Mouse (Mus musculus) large intestine, adult 2 months (tissue): ENCODE measurements at regions not wholly inside any gene's neighbourhood (a gene's known extent, or its start where the extent isn't known, plus 50 kb on each side); places are given as distances from the start of the nearest gene placed in this dataset.
"Not testable (repeated sequence)": the region's sequence is repeated elsewhere in the genome, so short reads cannot be mapped to it uniquely, and the experiment has no call there.

ENCODE experiments used
- DNase-seq: peaks from one replicate; pipeline ENCODE4 v3.0.0-alpha.2; 2012; ENCODE audit warnings: low read depth, low spot score
- WGBS: fragments of 180-500 bp; shearing (Covaris S2); methylation state at CpG from one replicate; pipeline ENCODE4 v1.1.7; 2018; 5-methylcytosine and 5-hydroxymethylcytosine counted together

- DNase-seq = no peak
- WGBS = 57% methylated on average over 3 of the region's 3 CpGs
Observed at GRCm38 (mm10) chr14:86329176-86329575, 811.9 kb downstream of the Diaph3 start.

- DNase-seq = no peak
- 77% methylated on average over 9 of the region's 9 CpGs for WGBS
Observed at GRCm38 (mm10) chr14:86327646-86328045, 813.4 kb downstream of the Diaph3 start.

- WGBS = 26% methylated on average over 7 of the region's 7 CpGs
- DNase-seq = no peak
Observed at GRCm38 (mm10) chr14:86322365-86322764, 818.7 kb downstream of the Diaph3 start.

- DNase-seq = no peak
- 51% methylated on average over 6 of the region's 6 CpGs for WGBS
Observed at GRCm38 (mm10) chr14:86315974-86316373, 825.1 kb downstream of the Diaph3 start.

- DNase-seq = no peak
- WGBS = 64% methylated on average over 7 of the region's 7 CpGs
Observed at GRCm38 (mm10) chr14:86308949-86309543, 832.0 kb downstream of the Diaph3 start.

GRCm38 (mm10) chr14:86307806-86308205 lies 833.2 kb downstream of the Diaph3 start:
- WGBS = 24% methylated on average over 2 of the region's 2 CpGs
- DNase-seq = no peak

DNA sequence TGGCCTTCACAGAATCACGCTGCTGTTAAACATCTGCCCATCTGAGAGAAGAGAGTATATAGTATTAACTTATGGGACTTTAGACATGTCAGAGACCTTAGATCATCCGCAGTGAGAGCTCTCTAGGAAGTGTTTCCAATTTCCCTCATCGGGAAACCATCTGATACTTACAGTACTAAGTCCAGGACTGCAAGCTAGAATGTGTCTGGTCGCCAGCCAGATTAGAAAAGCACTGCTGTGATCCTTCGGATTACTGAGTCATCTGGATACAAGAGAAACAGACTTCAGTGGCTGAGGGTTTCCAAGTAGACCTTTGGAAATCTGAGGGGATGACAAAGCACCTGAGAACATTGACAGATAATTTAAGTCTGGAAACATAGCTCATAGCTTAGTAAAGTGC lies 839.4 kb downstream of the Diaph3 start:
- 68% methylated on average over 5 of the region's 5 CpGs for WGBS

DNA sequence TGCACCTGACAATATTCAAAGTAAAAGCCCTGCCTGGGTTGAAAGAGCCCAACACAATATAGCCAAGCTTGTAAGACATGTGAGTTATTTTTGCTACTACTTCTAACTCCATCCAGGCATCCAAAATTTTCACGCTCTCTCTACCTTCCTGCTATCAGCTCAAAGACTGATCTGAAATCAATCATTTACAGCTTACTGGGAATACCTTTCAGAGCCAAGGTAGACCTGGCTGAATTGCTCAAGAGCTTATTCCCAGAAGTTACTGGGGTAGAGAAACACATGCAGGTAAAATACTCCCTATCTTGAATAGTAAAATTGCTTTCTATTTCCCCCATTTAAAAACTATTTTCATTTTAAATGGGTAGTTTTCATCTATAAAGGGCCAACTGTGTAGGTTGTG lies 840.2 kb downstream of the Diaph3 start:
- DNase-seq = no peak
- 52% methylated on average over 1 of the region's 1 CpGs for WGBS

More for the DNA sequence above, 839.4 kb downstream of the Diaph3 start:
- no peak for DNase-seq

- WGBS = 55% methylated on average over 2 of the region's 2 CpGs
- no peak for DNase-seq
Observed at GRCm38 (mm10) chr14:86297991-86298390, 843.0 kb downstream of the Diaph3 start.

DNA sequence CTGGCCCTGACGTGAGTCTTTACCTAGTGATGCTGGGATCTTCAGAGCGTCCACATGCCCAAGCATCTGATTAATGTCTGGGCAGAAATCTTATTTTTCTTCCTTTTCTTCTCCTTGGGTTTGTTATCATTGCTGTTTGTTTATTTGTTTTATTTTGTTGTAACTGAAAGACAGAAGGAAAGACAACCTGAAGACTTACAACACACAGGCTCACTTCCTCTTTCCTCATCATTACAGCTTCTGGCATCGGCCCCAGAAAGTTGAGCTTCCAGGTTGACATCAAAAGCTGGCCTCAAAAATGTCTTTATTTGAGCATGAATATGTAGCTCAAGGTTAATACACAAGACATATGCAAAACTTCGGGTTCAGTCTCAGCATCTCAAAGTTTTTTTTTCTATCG lies 846.4 kb downstream of the Diaph3 start:
- 85% methylated on average over 5 of the region's 5 CpGs for WGBS
- not testable (repeated sequence) for DNase-seq

DNA sequence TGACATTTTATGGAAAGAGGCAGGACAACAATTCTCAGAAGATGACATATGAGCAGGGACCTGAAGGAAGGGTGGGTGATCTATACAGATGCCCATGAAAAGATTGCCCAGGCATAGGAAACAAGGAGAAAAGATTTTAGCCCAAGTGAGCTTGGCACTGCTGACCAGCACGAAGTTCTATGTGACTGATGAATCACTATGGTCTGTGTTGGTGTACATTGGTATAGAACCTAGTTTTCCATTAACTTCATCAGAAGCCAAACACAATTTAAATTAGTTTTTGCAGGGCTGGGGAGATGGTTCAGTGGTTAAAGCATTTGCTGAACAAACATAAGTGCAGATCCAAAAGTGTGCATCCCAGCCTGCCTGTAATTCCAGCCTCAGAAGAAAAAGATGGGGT lies 847.2 kb downstream of the Diaph3 start:
- 44% methylated on average over 1 of the region's 1 CpGs for WGBS
- DNase-seq = no peak

- 50% methylated on average over 3 of the region's 3 CpGs for WGBS
- no peak for DNase-seq
Observed at GRCm38 (mm10) chr14:86293371-86293770, 847.7 kb downstream of the Diaph3 start.

DNA sequence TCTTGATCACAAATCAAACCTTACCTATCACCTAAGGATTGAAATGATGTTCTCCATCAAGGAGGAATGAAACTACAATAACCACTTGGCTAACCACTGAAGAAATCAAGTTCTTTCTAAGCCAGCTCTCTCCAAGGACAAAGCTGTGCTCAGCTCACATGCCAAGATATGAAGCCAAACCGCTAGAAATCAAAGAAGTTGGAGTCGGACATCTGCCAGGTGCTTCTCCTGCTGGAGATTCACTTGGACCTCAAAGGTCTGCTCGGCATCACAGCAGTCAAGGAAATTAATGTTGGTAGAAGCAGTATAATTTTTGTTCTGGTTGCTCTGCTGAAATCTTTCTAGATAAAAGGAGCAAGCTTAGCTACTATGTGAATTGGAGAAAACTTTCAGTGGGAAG lies 850.5 kb downstream of the Diaph3 start:
- WGBS = 86% methylated on average over 3 of the region's 3 CpGs
- no peak for DNase-seq

DNA sequence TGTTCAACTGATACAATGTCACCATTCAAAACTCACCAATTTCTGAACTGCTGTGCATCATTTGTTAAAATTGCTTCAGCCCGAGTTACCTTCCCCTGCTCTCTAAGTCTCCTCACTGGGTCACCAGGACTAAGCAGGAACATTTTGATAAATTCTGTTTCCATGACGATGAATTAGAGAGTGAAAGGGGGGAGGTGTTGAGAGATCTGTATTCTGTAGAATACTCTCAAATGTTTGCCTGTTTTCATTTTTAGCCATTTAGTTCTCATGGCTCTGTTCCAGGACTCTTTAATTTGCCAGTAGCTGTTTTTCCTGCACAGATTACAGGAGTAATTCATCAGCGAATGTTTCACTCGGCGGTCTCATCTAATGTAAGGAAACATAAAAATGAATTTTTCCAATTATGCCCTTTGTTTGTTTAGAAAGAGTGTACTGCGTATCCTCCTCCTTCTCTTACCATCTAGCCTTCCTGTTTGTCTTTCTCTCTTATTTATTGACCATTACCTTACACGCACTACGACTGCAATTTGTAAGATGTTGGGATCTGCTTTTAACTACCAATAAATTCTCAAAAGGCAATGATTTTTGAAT lies 879.3 kb downstream of the Diaph3 start:
- 54% methylated on average over 8 of the region's 8 CpGs for WGBS

DNA sequence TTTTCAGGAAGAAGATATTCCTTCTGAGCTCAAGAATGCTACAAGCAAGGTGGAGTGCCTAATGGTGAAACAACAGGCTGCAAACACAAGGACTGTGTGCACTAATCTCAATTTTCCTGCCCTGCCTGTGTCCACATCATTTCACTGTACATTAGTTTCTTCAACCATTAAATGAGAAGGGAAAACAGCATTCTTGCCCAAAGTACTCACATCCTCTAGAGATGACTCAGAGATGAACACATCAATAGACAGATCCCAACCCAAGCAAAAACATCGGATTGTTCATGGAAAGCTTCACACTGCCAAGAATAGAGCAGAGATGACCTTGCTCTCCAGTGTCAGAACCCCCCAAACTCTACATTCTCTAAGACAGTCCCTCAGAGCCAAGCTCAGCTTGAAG lies 886.8 kb downstream of the Diaph3 start:
- WGBS = 66% methylated on average over 1 of the region's 1 CpGs
- DNase-seq = no peak

More for the DNA sequence above, 879.3 kb downstream of the Diaph3 start:
- DNase-seq = no peak

DNA sequence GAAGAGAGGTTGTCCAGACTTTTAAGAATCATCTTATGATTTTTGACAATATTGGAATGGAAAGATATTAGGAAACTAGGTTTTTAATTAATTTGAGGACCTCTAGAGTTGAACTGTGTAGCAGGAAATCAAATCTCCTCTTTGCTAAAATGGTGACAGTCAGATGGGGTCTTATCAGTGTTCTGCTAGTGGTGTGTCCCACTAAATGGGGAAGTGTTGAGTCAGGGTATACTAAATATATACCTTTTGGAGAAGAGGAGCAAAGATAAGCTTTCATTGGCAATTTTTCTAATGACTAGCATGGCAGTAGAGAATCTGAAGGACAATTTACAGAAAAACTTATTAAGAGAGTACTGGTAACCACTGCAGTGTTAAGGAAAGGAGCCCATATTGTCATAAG lies 889.4 kb downstream of the Diaph3 start:
- DNase-seq = no peak

- 81% methylated on average over 4 of the region's 4 CpGs for WGBS
- no peak for DNase-seq
Observed at GRCm38 (mm10) chr14:86247686-86248085, 893.3 kb downstream of the Diaph3 start.

DNA sequence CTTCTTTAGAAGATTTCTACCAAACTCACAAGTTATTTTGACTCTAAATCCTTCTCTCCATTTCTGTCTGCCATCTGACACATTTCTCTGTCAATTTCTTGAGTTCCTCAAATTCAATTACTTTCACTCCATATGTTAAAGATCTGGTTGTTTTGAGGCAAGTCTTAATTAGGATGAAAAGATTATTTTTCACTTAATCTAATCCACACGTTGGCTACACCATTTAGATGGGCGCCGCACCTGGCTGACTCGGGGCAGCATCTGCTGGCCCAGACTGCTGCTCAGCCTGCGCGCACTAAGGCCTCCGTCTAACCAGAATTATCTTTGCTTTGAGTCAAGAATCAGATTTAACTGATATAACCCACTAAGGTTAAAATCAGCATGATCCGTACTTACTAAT lies 894.3 kb downstream of the Diaph3 start:
- 95% methylated on average over 8 of the region's 8 CpGs for WGBS

DNA sequence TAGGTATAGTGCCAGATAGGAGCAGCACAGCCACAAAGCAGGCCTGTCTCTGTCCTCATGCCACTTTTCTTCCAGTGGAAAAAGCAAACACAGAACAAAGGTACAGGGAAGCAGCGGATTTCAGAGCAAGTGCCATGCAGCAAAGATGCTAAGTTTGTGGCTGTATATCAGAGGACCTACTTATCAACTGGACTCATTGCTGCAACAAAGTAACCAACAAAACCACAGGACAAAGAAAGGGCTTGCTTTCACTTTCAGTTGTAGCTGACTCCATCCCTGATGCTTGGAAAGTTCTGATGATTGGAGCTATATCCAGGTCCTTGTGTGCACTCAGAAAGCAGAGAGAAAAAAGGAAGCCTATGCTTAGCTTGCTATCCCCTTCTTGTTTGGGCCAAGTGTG lies 897.4 kb downstream of the Diaph3 start:
- 65% methylated on average over 1 of the region's 1 CpGs for WGBS

More for the DNA sequence above, 894.3 kb downstream of the Diaph3 start:
- DNase-seq = no peak

GRCm38 (mm10) chr14:86242836-86243235 lies 898.2 kb downstream of the Diaph3 start:
- no peak for DNase-seq
- WGBS = 68% methylated on average over 1 of the region's 1 CpGs

More for the DNA sequence above, 897.4 kb downstream of the Diaph3 start:
- DNase-seq = no peak

GRCm38 (mm10) chr14:86239090-86239489 lies 901.9 kb downstream of the Diaph3 start:
- WGBS = 45% methylated on average over 2 of the region's 2 CpGs
- DNase-seq = no peak

- 50% methylated on average over 1 of the region's 1 CpGs for WGBS
- no peak for DNase-seq
Observed at GRCm38 (mm10) chr14:86233305-86233704, 907.7 kb downstream of the Diaph3 start.
